Mouse (Mus musculus) limb, embryonic 15.5 days (tissue): Measurements from ENCODE around the gene Syne2. TPM values are rescaled to one million over a fixed set of nuclear protein-coding genes. Genes with fewer than 3 reads are reported as not detected.

Source experiments
- ATAC-seq: fragments of 200-750 bp; cut with Nextera tagmentation; 2 replicates; pipeline ENCODE4 v1.8.0; 2017; ENCODE audit warnings: low read depth, moderate TSS enrichment; ENCODE audit not compliant: insufficient number of reproducible peaks, low FRiP score, low TSS enrichment
- H3K27ac ChIP-seq: fragments of 300-500 bp; sonication (generic); 2 replicates; pipeline ENCODE4 v1.5.1; 2015; ENCODE audit warnings: moderate library complexity, mild to moderate bottlenecking, inconsistent platforms
- H3K27me3 ChIP-seq: fragments of 300-500 bp; sonication (generic); 2 replicates; pipeline ENCODE4 v1.6.1; 2015; ENCODE audit warnings: inconsistent platforms
- H3K36me3 ChIP-seq: fragments of 300-500 bp; sonication (generic); 2 replicates; pipeline ENCODE4 v1.6.1; 2015; ENCODE audit warnings: inconsistent platforms
- H3K4me1 ChIP-seq: fragments of 300-500 bp; sonication (generic); 2 replicates; pipeline ENCODE4 v1.6.1; 2015; ENCODE audit warnings: inconsistent platforms
- H3K4me2 ChIP-seq: fragments of 300-500 bp; sonication (generic); 2 replicates; pipeline ENCODE4 v1.6.1; 2015; ENCODE audit warnings: mild to moderate bottlenecking, inconsistent platforms
- H3K4me3 ChIP-seq: fragments of 300-500 bp; sonication (generic); 2 replicates; pipeline ENCODE4 v1.5.1; 2015; ENCODE audit warnings: mild to moderate bottlenecking, inconsistent platforms
- H3K9ac ChIP-seq: fragments of 300-500 bp; sonication (generic); 2 replicates; pipeline ENCODE4 v1.6.1; 2015; ENCODE audit warnings: inconsistent platforms
- H3K9me3 ChIP-seq: fragments of 300-500 bp; sonication (generic); 2 replicates; pipeline ENCODE4 v1.6.1; 2016; ENCODE audit warnings: inconsistent platforms
- WGBS: fragments of 180-500 bp; shearing (Covaris S2); methylation state at CpG from one replicate; pipeline ENCODE4 v1.1.7; 2015; 5-methylcytosine and 5-hydroxymethylcytosine counted together
- polyA plus RNA-seq: library from polyadenylated mRNA; unstranded; fragments of >200 nt; fragmentation: Nextera tagmentation; extraction: Ambion mirVana; gene quantifications from 2 replicates; pipeline ENCODE4 v1.2.1, GENCODE M21; 2015

Syne2 gene
- polyA plus RNA-seq, 1 experiment from 2014 or later = 45.9 TPM

DNA sequence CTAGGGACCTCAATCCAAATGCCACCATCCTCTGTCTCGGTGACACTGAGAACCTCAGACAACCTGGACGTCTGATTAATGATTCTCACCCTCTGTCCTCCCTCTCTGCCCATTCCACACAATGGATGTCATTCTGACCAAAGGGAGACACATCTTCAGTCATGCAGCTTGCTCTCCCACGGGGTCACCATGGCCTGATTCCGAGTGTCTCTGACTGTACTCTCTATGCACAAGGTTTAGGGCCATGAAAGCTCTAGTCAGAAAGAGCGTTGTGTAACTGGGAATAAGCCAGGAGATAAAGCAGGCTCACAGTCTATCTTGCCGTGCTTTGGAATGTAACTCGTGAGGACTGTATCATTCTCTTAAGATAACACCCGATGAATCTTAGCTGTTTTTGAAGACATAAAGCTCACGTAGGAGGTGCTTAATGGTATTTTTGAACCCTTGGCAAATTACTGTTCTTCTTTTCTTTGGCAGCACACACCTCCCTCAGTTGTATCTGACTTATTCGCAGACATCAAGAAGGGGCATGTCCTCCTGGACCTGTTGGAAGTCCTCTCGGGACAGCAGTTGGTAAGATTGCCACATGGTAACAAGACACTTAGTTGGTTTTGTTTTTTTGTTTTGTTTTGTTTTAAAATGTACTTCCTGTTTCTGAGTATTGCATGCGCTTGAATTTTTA is 61.8 kb downstream of the Syne2 start:
- Histone ChIP-seq H3K4me3 (no peak overlapping the region), H3K4me1 (peaks cover under 1% of the 10 kb centered on the region; the same call in 1 of the 2 replicates), H3K36me3 (peaks cover 5% of the 10 kb centered on the region), H3K27me3 (no peaks in the 10 kb centered on the region), H3K4me2 (no peak overlapping the region), H3K9me3 (no peaks in the 10 kb centered on the region), H3K27ac (no peak overlapping the region), H3K9ac (no peak overlapping the region)
- no peak for ATAC-seq
- WGBS = 76% methylated on average over 12 of the region's 12 CpGs

- no peaks in the 10 kb centered on the region for H3K27me3 ChIP-seq
- 65% methylated on average over 4 of the region's 4 CpGs for WGBS
- no peak overlapping the region for H3K4me3 ChIP-seq
- H3K27ac ChIP-seq = no peak overlapping the region
- H3K36me3 ChIP-seq = peaks cover 5% of the 10 kb centered on the region
- no peak overlapping the region for H3K4me2 ChIP-seq
- H3K9me3 ChIP-seq = no peaks in the 10 kb centered on the region
- H3K9ac ChIP-seq = no peak overlapping the region
- no peak for ATAC-seq
- H3K4me1 ChIP-seq = no peaks in the 10 kb centered on the region
These were observed 63.6 kb downstream of the Syne2 start for GRCm38 (mm10) chr12:75881554-75881953.

DNA sequence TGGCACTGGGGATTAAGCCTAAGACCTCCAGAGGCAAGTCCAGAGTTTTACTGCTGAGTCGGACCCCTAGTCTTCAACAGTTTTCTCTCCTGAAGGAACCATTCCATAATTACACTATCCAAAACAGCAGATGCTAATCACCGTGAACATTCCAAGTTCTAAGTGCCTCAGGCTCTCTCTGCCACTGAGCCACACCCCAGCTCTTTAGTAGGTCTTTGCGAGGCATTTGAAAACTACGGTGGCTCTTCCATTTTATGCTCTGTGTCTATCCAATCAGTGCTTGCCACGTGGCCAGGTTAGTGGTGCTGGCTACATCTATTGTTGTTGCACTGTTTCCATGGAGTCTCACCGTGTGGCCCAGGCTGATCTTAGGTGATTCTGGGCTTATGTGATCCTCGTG is 68.2 kb downstream of the Syne2 start:
- no peaks in the 10 kb centered on the region for H3K4me1 ChIP-seq
- H3K27ac ChIP-seq = no peak overlapping the region
- H3K27me3 ChIP-seq = no peaks in the 10 kb centered on the region
- WGBS = 59% methylated on average over 7 of the region's 7 CpGs
- H3K36me3 ChIP-seq = peaks cover 16% of the 10 kb centered on the region; the same call in 1 of the 2 replicates
- no peak overlapping the region for H3K4me2 ChIP-seq
- H3K4me3 ChIP-seq = no peak overlapping the region
- H3K9me3 ChIP-seq = no peaks in the 10 kb centered on the region
- H3K9ac ChIP-seq = no peak overlapping the region
- ATAC-seq = no peak

GRCm38 (mm10) chr12:75886946-75887345 is 69.0 kb downstream of the Syne2 start:
- no peak overlapping the region for H3K27ac ChIP-seq
- no peaks in the 10 kb centered on the region for H3K9me3 ChIP-seq
- WGBS = 84% methylated on average over 2 of the region's 2 CpGs
- H3K4me2 ChIP-seq = no peak overlapping the region
- H3K27me3 ChIP-seq = no peaks in the 10 kb centered on the region
- no peaks in the 10 kb centered on the region for H3K4me1 ChIP-seq
- no peak overlapping the region for H3K9ac ChIP-seq
- no peak overlapping the region for H3K4me3 ChIP-seq
- H3K36me3 ChIP-seq = peaks cover 19% of the 10 kb centered on the region; the same call in 1 of the 2 replicates
- ATAC-seq = no peak

GRCm38 (mm10) chr12:75888721-75889120 is 70.8 kb downstream of the Syne2 start:
- no peak for ATAC-seq
- Histone ChIP-seq H3K27me3 (no peaks in the 10 kb centered on the region), H3K36me3 (peaks cover 28% of the 10 kb centered on the region; the same call in 1 of the 2 replicates), H3K4me2 (no peak overlapping the region), H3K4me3 (no peak overlapping the region), H3K9ac (no peak overlapping the region), H3K9me3 (no peaks in the 10 kb centered on the region), H3K4me1 (no peaks in the 10 kb centered on the region), H3K27ac (no peak overlapping the region)
- WGBS = 94% methylated on average over 12 of the region's 12 CpGs

DNA sequence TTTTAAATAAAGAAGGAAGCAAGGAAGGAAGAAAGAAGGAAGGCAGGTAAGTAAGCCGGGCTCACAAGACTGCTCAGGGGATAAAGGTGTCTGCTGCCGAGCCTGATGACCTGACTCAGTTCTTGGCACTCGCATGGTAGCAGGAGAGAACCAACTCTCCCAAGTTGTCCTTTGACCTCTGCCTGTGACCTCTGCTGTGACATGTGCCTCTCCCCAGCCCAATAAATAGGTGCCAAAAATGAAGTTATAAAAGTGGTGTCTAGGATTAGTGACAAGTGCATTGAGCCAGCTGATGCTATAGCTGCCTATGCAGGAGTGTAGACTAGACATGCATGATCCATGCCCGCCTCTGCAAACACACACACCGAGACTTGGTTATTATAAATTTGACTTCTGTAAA is 73.3 kb downstream of the Syne2 start:
- ATAC-seq = no peak
- H3K36me3 ChIP-seq = peaks cover 28% of the 10 kb centered on the region; the same call in 1 of the 2 replicates
- H3K27me3 ChIP-seq = no peaks in the 10 kb centered on the region
- H3K27ac ChIP-seq = no peak overlapping the region
- H3K4me2 ChIP-seq = no peak overlapping the region
- H3K9me3 ChIP-seq = no peaks in the 10 kb centered on the region
- H3K4me3 ChIP-seq = no peak overlapping the region
- no peak overlapping the region for H3K9ac ChIP-seq
- WGBS = 89% methylated on average over 5 of the region's 5 CpGs
- no peaks in the 10 kb centered on the region for H3K4me1 ChIP-seq

DNA sequence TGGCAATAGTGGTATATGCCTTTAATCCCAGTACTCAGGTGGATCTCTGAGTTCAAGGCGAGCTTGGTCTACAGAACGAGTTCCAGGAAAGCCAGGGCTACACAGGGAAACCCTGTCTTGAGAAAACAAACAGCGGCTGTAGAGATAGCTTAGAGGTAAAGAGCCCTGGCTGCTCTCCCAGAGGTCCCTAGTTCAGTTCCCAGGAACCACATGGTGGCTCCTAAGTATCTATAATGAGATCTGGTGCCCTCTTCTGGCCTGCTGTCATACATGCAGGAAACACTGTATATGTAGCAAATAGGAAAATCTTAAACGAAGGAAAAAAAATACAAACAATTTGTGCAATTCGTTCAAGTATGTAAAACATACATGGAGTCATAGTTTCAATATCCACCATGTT is 75.5 kb downstream of the Syne2 start:
- ATAC-seq = no peak
- Histone ChIP-seq H3K27ac (no peak overlapping the region), H3K9ac (no peak overlapping the region), H3K27me3 (no peaks in the 10 kb centered on the region), H3K4me3 (no peak overlapping the region), H3K4me2 (no peak overlapping the region), H3K9me3 (no peaks in the 10 kb centered on the region), H3K4me1 (no peaks in the 10 kb centered on the region), H3K36me3 (peaks cover 27% of the 10 kb centered on the region; the same call in 1 of the 2 replicates)
- 76% methylated on average over 5 of the region's 5 CpGs for WGBS

GRCm38 (mm10) chr12:75894316-75894997 is 76.5 kb downstream of the Syne2 start:
- no peaks in the 10 kb centered on the region for H3K4me1 ChIP-seq
- H3K4me2 ChIP-seq = no peak overlapping the region
- H3K36me3 ChIP-seq = peaks cover 21% of the 10 kb centered on the region; the same call in 1 of the 2 replicates
- H3K4me3 ChIP-seq = no peak overlapping the region
- H3K27me3 ChIP-seq = no peaks in the 10 kb centered on the region
- ATAC-seq = no peak
- H3K9me3 ChIP-seq = no peaks in the 10 kb centered on the region
- H3K27ac ChIP-seq = no peak overlapping the region
- WGBS = 75% methylated on average over 9 of the region's 9 CpGs
- no peak overlapping the region for H3K9ac ChIP-seq

- Histone ChIP-seq H3K4me2 (no peak overlapping the region), H3K9me3 (no peaks in the 10 kb centered on the region), H3K4me1 (no peaks in the 10 kb centered on the region), H3K27ac (no peak overlapping the region), H3K27me3 (no peaks in the 10 kb centered on the region), H3K9ac (no peak overlapping the region), H3K4me3 (no peak overlapping the region), H3K36me3 (peaks cover 21% of the 10 kb centered on the region; the same call in 1 of the 2 replicates)
- 76% methylated on average over 7 of the region's 7 CpGs for WGBS
- ATAC-seq = no peak
These were observed 77.0 kb downstream of the Syne2 start for GRCm38 (mm10) chr12:75894998-75895331.

- H3K36me3 ChIP-seq = 0 out of 2 replicates have a peak, but pooled peaks cover 6% of the 10 kb centered on the region
- H3K4me2 ChIP-seq = no peak overlapping the region
- H3K27me3 ChIP-seq = no peaks in the 10 kb centered on the region
- WGBS = 77% methylated on average over 7 of the region's 7 CpGs
- ATAC-seq = no peak
- H3K4me3 ChIP-seq = no peak overlapping the region
- H3K27ac ChIP-seq = no peak overlapping the region
- H3K9ac ChIP-seq = no peak overlapping the region
- no peaks in the 10 kb centered on the region for H3K4me1 ChIP-seq
- H3K9me3 ChIP-seq = no peaks in the 10 kb centered on the region
These were observed 79.9 kb downstream of the Syne2 start for GRCm38 (mm10) chr12:75897793-75898192.

DNA sequence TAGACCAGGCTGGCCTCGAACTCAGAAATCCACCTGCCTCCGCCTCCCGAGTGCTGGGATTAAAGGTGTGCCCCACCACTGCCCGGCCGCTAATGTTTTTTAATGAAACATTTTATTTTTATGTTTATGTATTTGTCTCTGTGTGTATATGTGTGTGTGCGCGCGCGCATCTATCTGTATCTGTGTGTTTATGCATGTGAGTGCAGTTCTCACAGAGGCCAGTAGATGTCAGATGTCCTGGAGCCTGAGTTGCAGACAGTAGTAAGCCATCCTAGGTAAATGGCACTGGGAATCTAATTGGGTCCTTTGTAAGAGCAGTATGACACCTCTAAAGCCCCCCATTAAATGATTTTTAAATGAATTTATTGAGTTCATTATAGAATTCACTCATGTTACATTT is 83.8 kb downstream of the Syne2 start:
- Histone ChIP-seq H3K9me3 (no peaks in the 10 kb centered on the region), H3K9ac (no peak overlapping the region), H3K27ac (no peak overlapping the region), H3K4me1 (no peaks in the 10 kb centered on the region), H3K36me3 (peaks cover 10% of the 10 kb centered on the region), H3K4me2 (no peak overlapping the region), H3K4me3 (no peak overlapping the region), H3K27me3 (no peaks in the 10 kb centered on the region)
- no peak for ATAC-seq
- WGBS = 94% methylated on average over 9 of the region's 9 CpGs

- H3K9ac ChIP-seq = no peak overlapping the region
- no peaks in the 10 kb centered on the region for H3K27me3 ChIP-seq
- H3K36me3 ChIP-seq = peaks cover 6% of the 10 kb centered on the region
- ATAC-seq = no peak
- no peak overlapping the region for H3K4me2 ChIP-seq
- H3K9me3 ChIP-seq = no peaks in the 10 kb centered on the region
- H3K4me3 ChIP-seq = no peak overlapping the region
- H3K27ac ChIP-seq = no peak overlapping the region
- no peaks in the 10 kb centered on the region for H3K4me1 ChIP-seq
- WGBS = 92% methylated on average over 11 of the region's 11 CpGs
These were observed 86.1 kb downstream of the Syne2 start for GRCm38 (mm10) chr12:75904068-75904467.
